Mouse (Mus musculus) forebrain, postnatal 0 days (tissue): ENCODE measurements around the gene Syn1. TPM values are rescaled to one million over a fixed set of nuclear protein-coding genes. Genes with fewer than 3 reads are reported as not detected.
A peak's percentile ranks its signal among the peaks of the same experiment; 100 is the strongest.

Source experiments
- ATAC-seq: fragments of 200-750 bp; cut with Nextera tagmentation; 2 replicates; pipeline ENCODE4 v1.8.0; 2017; ENCODE audit warnings: mild to moderate bottlenecking, moderate library complexity
- DNase-seq: peaks from one replicate; pipeline ENCODE4 v3.0.0-alpha.2; 2015
- H3K27ac ChIP-seq: fragments of 300-500 bp; sonication (generic); 2 replicates; pipeline ENCODE4 v1.5.1; 2014; ENCODE audit warnings: low read depth, mild to moderate bottlenecking, antibody characterized with exemption, low read length, moderate library complexity, mixed read lengths
- H3K27me3 ChIP-seq: fragments of 300-500 bp; sonication (generic); 2 replicates; pipeline ENCODE4 v1.6.1; 2014; ENCODE audit warnings: mild to moderate bottlenecking, low read length, mixed read lengths; ENCODE audit not compliant: insufficient read depth
- H3K36me3 ChIP-seq: fragments of 300-500 bp; sonication (generic); 2 replicates; pipeline ENCODE4 v1.6.1; 2014; ENCODE audit warnings: mild to moderate bottlenecking, moderate library complexity; ENCODE audit not compliant: insufficient read depth
- H3K4me1 ChIP-seq: fragments of 300-500 bp; sonication (generic); 2 replicates; pipeline ENCODE4 v1.6.1; 2014; ENCODE audit warnings: antibody characterized with exemption; ENCODE audit not compliant: insufficient read depth
- H3K4me2 ChIP-seq: fragments of 300-500 bp; sonication (generic); 2 replicates; pipeline ENCODE4 v1.6.1; 2014; ENCODE audit warnings: low read depth, mild to moderate bottlenecking, moderate library complexity
- H3K4me3 ChIP-seq: fragments of 300-500 bp; sonication (generic); 2 replicates; pipeline ENCODE4 v1.5.1; 2014; ENCODE audit warnings: low read depth, low read length, mixed read lengths
- H3K9ac ChIP-seq: fragments of 300-500 bp; sonication (generic); 2 replicates; pipeline ENCODE4 v1.6.1; 2014; ENCODE audit warnings: mild to moderate bottlenecking
- H3K9me3 ChIP-seq: fragments of 300-500 bp; sonication (generic); 2 replicates; pipeline ENCODE4 v1.6.1; 2016; ENCODE audit warnings: low read length
- CTCF ChIP-seq: sonication (generic); IDR thresholded peaks from 2 replicates; pipeline ENCODE4 v1.5.1; 2016; ENCODE audit warnings: antibody characterized with exemption, control low read depth, low read depth
- WGBS: fragments of 180-500 bp; shearing (Covaris S2); extraction: QIAGEN DNeasy Blood & Tissue Kit; methylation state at CpG from one replicate; pipeline ENCODE4 v1.1.7; 2014; 5-methylcytosine and 5-hydroxymethylcytosine counted together
- polyA plus RNA-seq: library from polyadenylated mRNA; unstranded; fragments of >200 nt; fragmentation: Nextera tagmentation; extraction: Ambion mirVana; gene quantifications from 2 replicates; pipeline ENCODE4 v1.2.1, GENCODE M21; 2015
- total RNA-seq: library from RNA; depleted of rRNA; stranded (reverse); fragments of >200 nt; gene quantifications from 2 replicates; pipeline ENCODE4 v1.2.3, GENCODE M21; 2014

Gene Syn1
- total and polyA plus RNA-seq, 2 experiments from 2014 or later = 37.2 to 95.3 TPM

GRCm38 (mm10) chrX:20910074-20910473, 10.7 kb downstream of the Syn1 start:
- Histone ChIP-seq H3K4me3 (no peak overlapping the region), H3K27ac (no peak overlapping the region), H3K4me2 (no peak overlapping the region), H3K27me3 (no peaks in the 10 kb centered on the region), H3K9me3 (no peaks in the 10 kb centered on the region), H3K36me3 (0 out of 2 replicates have a peak, but pooled peaks cover 5% of the 10 kb centered on the region), H3K9ac (no peak overlapping the region), H3K4me1 (no peaks in the 10 kb centered on the region)
- WGBS = 42% methylated on average over 3 of the region's 3 CpGs
- ATAC-seq (no peak), DNase-seq (no peak)
- TF ChIP-seq CTCF = no peak

GRCm38 (mm10) chrX:20875241-20875640, 45.6 kb downstream of the Syn1 start:
- Histone ChIP-seq H3K9ac (no peak overlapping the region), H3K36me3 (no peaks in the 10 kb centered on the region), H3K4me3 (no peak overlapping the region), H3K9me3 (no peaks in the 10 kb centered on the region), H3K27ac (no peak overlapping the region), H3K4me1 (no peaks in the 10 kb centered on the region), H3K4me2 (no peak overlapping the region), H3K27me3 (no peaks in the 10 kb centered on the region)
- no peak for TF ChIP-seq CTCF
- ATAC-seq (0 out of 2 replicates have a peak, but pooled peaks have one; percentile 16), DNase-seq (no peak)
- 25% methylated on average over 3 of the region's 3 CpGs for WGBS

GRCm38 (mm10) chrX:20872928-20873500, 47.8 kb downstream of the Syn1 start:
- no peaks in the 10 kb centered on the region for H3K36me3 ChIP-seq
- no peaks in the 10 kb centered on the region for H3K4me1 ChIP-seq
- no peak overlapping the region for H3K4me2 ChIP-seq
- DNase-seq (no peak), ATAC-seq (no peak)
- H3K27me3 ChIP-seq = no peaks in the 10 kb centered on the region
- WGBS = 46% methylated on average over 11 of the region's 11 CpGs
- no peak overlapping the region for H3K9ac ChIP-seq
- H3K27ac ChIP-seq = no peak overlapping the region
- TF ChIP-seq CTCF = no peak
- H3K9me3 ChIP-seq = no peaks in the 10 kb centered on the region
- H3K4me3 ChIP-seq = no peak overlapping the region

- ATAC-seq (peak; percentile 53), DNase-seq (no peak)
- WGBS = 27% methylated on average over 18 of the region's 18 CpGs
- no peak for TF ChIP-seq CTCF
- Histone ChIP-seq H3K4me1 (no peaks in the 10 kb centered on the region), H3K9ac (no peak within 1 kb of the TSS), H3K4me3 (no peak within 1 kb of the TSS), H3K9me3 (no peaks in the 10 kb centered on the region), H3K27me3 (no peaks in the 10 kb centered on the region), H3K27ac (no peak within 1 kb of the TSS), H3K4me2 (no peak within 1 kb of the TSS), H3K36me3 (no peaks in the 10 kb centered on the region)
Measured at GRCm38 (mm10) chrX:20869962-20870513, 50.8 kb downstream of the Syn1 start, which contains the start of gene Timp1. Gene Timp1, plus strand, starts transcription at chrX:20870166.

GRCm38 (mm10) chrX:20869203-20869602, 51.6 kb downstream of the Syn1 start:
- H3K27ac ChIP-seq = no peak overlapping the region
- H3K4me3 ChIP-seq = no peak overlapping the region
- H3K4me2 ChIP-seq = no peak overlapping the region
- no peaks in the 10 kb centered on the region for H3K4me1 ChIP-seq
- H3K9ac ChIP-seq = no peak overlapping the region
- no peaks in the 10 kb centered on the region for H3K9me3 ChIP-seq
- no peak for ATAC-seq
- DNase-seq = no peak
- no peaks in the 10 kb centered on the region for H3K27me3 ChIP-seq
- no peak for TF ChIP-seq CTCF
- no peaks in the 10 kb centered on the region for H3K36me3 ChIP-seq
- WGBS = 88% methylated on average over 1 of the region's 1 CpGs

- no peaks in the 10 kb centered on the region for H3K9me3 ChIP-seq
- H3K27ac ChIP-seq = no peak overlapping the region
- ATAC-seq (no peak), DNase-seq (no peak)
- no peak for TF ChIP-seq CTCF
- no peak overlapping the region for H3K4me2 ChIP-seq
- whole genome bisulfite sequencing = 73% methylated on average over 4 of the region's 4 CpGs
- no peak overlapping the region for H3K4me3 ChIP-seq
- H3K9ac ChIP-seq = no peak overlapping the region
- no peaks in the 10 kb centered on the region for H3K27me3 ChIP-seq
- H3K36me3 ChIP-seq = no peaks in the 10 kb centered on the region
- no peaks in the 10 kb centered on the region for H3K4me1 ChIP-seq
Measured at GRCm38 (mm10) chrX:20868091-20868490, 52.7 kb downstream of the Syn1 start.

GRCm38 (mm10) chrX:20863161-20864101, 57.4 kb downstream of the Syn1 start:
- TF ChIP-seq CTCF = no peak
- no peak overlapping the region for H3K4me3 ChIP-seq
- no peak for DNase-seq
- no peaks in the 10 kb centered on the region for H3K27me3 ChIP-seq
- H3K9me3 ChIP-seq = no peaks in the 10 kb centered on the region
- no peak overlapping the region for H3K4me2 ChIP-seq
- H3K4me1 ChIP-seq = no peaks in the 10 kb centered on the region
- peaks cover 11% of the 10 kb centered on the region for H3K36me3 ChIP-seq
- ATAC-seq = no peak
- no peak overlapping the region for H3K27ac ChIP-seq
- no peak overlapping the region for H3K9ac ChIP-seq
- WGBS = 83% methylated on average over 9 of the region's 9 CpGs
